Mouse (Mus musculus) left cerebral cortex, adult 2 months (tissue): Measurements from ENCODE around the gene Slc43a1. TPM values are rescaled to one million over a fixed set of nuclear protein-coding genes. Genes with fewer than 3 reads are reported as not detected.

ENCODE experiments used
- DNase-seq, 2 experiments: peaks; one replicate each; pipeline ENCODE4 v3.0.0; 2021 to 2022; ENCODE audit warnings: low spot score in 2 of 2, mixed read lengths in 1 of 2; ENCODE audit errors: extremely low spot score in 1 of 2
- H3K27ac ChIP-seq: fragments of 200-600 bp; 2 replicates; pipeline ENCODE4 v1.8.1; 2022
- H3K4me3 ChIP-seq: fragments of 200-600 bp; 2 replicates; pipeline ENCODE4 v1.8.1; 2022
- CTCF ChIP-seq: fragments of 200-600 bp; IDR thresholded peaks from 2 replicates; pipeline ENCODE4 v1.8.1; 2022; ENCODE audit warnings: antibody characterized with exemption, mild to moderate bottlenecking, moderate library complexity
- intact Hi-C: fragments of 180-260 bp; cut with DNase I; formaldehyde crosslinking; loops from one replicate; pipeline ENCODE4 v1.15.1; 2025
- total RNA-seq, 2 experiments: library from RNA; stranded (reverse); gene quantifications; 2 replicates each; pipeline ENCODE4 v1.2.3; 2021

Gene Slc43a1
- total RNA-seq, 2 experiments from 2014 or later, result 0.27 to 0.30 TPM

- no peak for DNase-seq
- no peak for TF ChIP-seq CTCF
- intact Hi-C loops, result no loop called here
- Histone ChIP-seq H3K27ac (no peak overlapping the region), H3K4me3 (no peak overlapping the region)
Observed at GRCm38 (mm10) chr2:84851130-84852040, 12.7 kb downstream of the Slc43a1 start.

DNA sequence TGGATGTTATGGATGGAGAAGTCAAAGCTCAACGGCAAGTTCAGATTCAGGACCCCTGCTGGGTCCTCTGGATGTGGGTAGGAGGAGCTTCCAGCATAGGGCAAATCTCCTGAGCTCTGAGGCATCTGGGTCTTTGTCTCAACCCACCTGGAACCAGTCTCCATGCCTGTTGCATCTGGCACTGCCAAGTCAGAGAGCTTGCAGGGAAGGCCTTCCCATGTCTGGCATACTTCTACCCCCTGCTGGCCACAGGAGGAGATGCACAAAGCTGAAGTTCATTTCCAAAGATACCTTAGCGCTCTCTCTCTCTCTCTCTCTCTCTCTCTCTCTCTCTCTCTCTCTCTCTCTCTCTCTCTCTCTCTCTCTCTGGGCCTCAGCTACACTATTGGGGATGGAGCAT lies 17.1 kb downstream of the Slc43a1 start:
- DNase-seq, result no peak
- Histone ChIP-seq H3K27ac (no peak overlapping the region), H3K4me3 (no peak overlapping the region)
- peak; percentile 68 for TF ChIP-seq CTCF
- intact Hi-C loops, result loop anchor here (1.0 kb wide), 1 partner anchor 23 kb away; no protein-coding TSS in a partner anchor

GRCm38 (mm10) chr2:84858551-84858950 lies 19.9 kb downstream of the Slc43a1 start:
- no peak overlapping the region for H3K4me3 ChIP-seq
- no peak for TF ChIP-seq CTCF
- intact Hi-C loops, result no loop called here
- DNase-seq, result no peak
- H3K27ac ChIP-seq, result no peak overlapping the region

GRCm38 (mm10) chr2:84859991-84860780 lies 21.5 kb downstream of the Slc43a1 start:
- DNase-seq, result no peak
- Histone ChIP-seq H3K27ac (no peak overlapping the region), H3K4me3 (no peak overlapping the region)
- no peak for TF ChIP-seq CTCF
- intact Hi-C loops, result no loop called here

GRCm38 (mm10) chr2:84861430-84861829 lies 22.8 kb downstream of the Slc43a1 start:
- no peak for TF ChIP-seq CTCF
- intact Hi-C loops, result no loop called here
- Histone ChIP-seq H3K4me3 (no peak overlapping the region), H3K27ac (no peak overlapping the region)
- DNase-seq, result no peak

- Histone ChIP-seq H3K4me3 (no peak overlapping the region), H3K27ac (no peak overlapping the region)
- intact Hi-C loops, result no loop called here
- no peak for DNase-seq
- no peak for TF ChIP-seq CTCF
Observed at GRCm38 (mm10) chr2:84862231-84862630, 23.6 kb downstream of the Slc43a1 start.

DNA sequence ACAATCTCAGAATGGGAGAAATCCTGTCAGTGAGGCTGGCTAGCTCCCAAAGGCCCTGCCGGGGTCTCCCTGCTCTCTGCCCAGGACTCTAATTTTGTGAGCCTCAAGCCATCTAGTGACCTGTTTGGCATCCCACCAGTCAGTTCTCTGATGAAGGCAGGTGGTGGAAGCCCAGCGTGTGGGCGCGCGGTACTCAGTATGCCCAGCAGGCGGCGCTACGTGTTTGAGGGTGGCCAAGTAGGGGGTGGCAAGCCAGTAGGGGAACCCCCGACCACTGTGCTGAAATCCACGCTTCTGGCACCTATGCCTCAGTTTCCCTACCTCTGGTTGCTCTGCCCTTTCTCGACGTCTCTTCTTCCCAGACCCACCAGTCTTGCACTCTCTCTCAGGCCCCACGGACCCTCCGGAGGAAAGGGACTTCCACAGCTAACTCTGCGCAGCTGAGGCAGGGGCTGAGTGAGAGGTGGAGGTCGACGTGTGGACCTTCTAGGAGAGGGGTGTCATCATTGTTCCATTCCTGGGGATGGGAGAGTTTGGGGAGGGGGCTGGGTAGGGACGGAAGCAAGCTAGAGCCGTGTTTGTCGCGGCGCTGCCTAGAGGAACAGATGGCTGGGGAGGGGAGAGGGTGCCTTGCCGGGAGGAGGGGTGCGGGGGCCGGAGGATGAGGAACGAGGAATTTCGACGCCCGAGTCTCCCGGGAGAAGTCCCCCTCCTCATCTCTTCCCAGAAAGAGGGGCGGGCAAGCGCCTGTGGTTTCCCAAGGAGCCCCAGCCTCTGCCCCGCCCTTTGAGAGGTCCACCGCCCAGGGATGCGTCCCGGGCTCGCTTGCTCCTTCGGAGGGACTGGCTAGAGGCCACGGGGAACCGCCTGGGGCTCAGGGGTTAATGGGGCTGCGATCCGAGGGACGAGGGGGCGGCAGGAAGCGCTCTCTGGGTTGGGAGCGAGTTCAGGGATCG lies 27.2 kb downstream of the Slc43a1 start:
- DNase-seq, result peak; percentile 62 to 76
- intact Hi-C loops, result loop anchor here (1.0 to 5.0 kb wide), 2 partner anchors 23 to 34 kb away; no protein-coding TSS in a partner anchor
- H3K27ac ChIP-seq, result peak overlapping the region; percentile 57
- H3K4me3 ChIP-seq, result peak overlapping the region; percentile 33
- TF ChIP-seq CTCF, result peak; percentile 78

- Histone ChIP-seq H3K27ac (peak overlapping the region; percentile 36; the same call in 1 of the 2 replicates), H3K4me3 (no peak overlapping the region)
- intact Hi-C loops, result loop anchor here (5.0 kb wide), 1 partner anchor 36 kb away; no protein-coding TSS in a partner anchor
- DNase-seq, result peak; percentile 61 to 76
- peak; percentile 77 for TF ChIP-seq CTCF
Observed at GRCm38 (mm10) chr2:84868521-84868943, 29.9 kb downstream of the Slc43a1 start.

DNA sequence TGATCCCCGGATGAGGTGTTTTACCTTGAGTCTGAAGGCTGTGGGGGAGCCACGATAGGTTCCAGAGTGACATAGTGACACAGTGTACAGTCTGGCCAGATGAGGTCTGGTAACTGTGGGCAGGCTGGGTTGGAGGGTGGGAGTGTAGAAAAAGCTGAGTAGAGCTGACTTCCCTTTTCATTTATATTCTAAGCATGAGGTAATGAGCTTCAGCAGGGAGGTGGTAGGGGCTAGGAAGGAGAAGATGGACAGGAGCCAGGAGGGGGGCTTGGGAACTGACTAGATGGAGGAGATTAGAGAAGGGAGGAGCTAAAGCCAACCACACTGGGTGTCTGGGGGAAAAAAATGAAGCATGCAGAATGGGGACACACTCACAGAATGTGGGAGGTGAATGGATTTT lies 30.3 kb downstream of the Slc43a1 start:
- intact Hi-C loops, result loop anchor here (5.0 kb wide), 1 partner anchor 37 kb away; no protein-coding TSS in a partner anchor
- TF ChIP-seq CTCF, result no peak
- Histone ChIP-seq H3K4me3 (no peak overlapping the region), H3K27ac (peak overlapping the region; percentile 36; the same call in 1 of the 2 replicates)
- DNase-seq, result no peak

- intact Hi-C loops, result no loop called here
- no peak overlapping the region for H3K4me3 ChIP-seq
- TF ChIP-seq CTCF, result peak; percentile 20
- no peak for DNase-seq
- no peak overlapping the region; the same call in 1 of the 2 replicates for H3K27ac ChIP-seq
Observed at GRCm38 (mm10) chr2:84870623-84871160, 32.0 kb downstream of the Slc43a1 start.
